Mouse (Mus musculus): ENCODE data around the gene Coro2a.

- TF ChIP-seq EP300 (IDR thresholded peaks at IDR 0.05; ENCODE audit: low read depth) (no peak), CTCF (IDR thresholded peaks at IDR 0.05; ENCODE audit: low read depth) (no peak)
These were observed 48.1 kb downstream of the Coro2a start for GRCm38 (mm10) chr4:46553864-46554263.
